Mouse (Mus musculus) embryonic facial prominence, embryonic 10.5 days (tissue): Measurements from ENCODE around the gene Cdhr4. TPM values are rescaled to one million over a fixed set of nuclear protein-coding genes. Genes with fewer than 3 reads are reported as not detected.

Source experiments
- DNase-seq: peaks from one replicate; pipeline ENCODE4 v3.0.0-alpha.2; 2017; ENCODE audit warnings: low spot score
- H3K27ac ChIP-seq: fragments of 300-500 bp; sonication (generic); replicated peaks from 2 replicates; pipeline ENCODE4 v1.5.1; 2016; ENCODE audit warnings: mild to moderate bottlenecking
- H3K27me3 ChIP-seq: fragments of 300-500 bp; sonication (generic); replicated peaks from 2 replicates; pipeline ENCODE4 v1.6.1; 2016; ENCODE audit warnings: low read depth, mild to moderate bottlenecking; ENCODE audit not compliant: poor library complexity, severe bottlenecking
- H3K36me3 ChIP-seq: fragments of 300-500 bp; sonication (generic); replicated peaks from 2 replicates; pipeline ENCODE4 v1.6.1; 2016; ENCODE audit warnings: mild to moderate bottlenecking, moderate library complexity
- H3K4me1 ChIP-seq: fragments of 300-500 bp; sonication (generic); 2 replicates; pipeline ENCODE4 v1.6.1; 2016
- H3K4me3 ChIP-seq: fragments of 300-500 bp; sonication (generic); 2 replicates; pipeline ENCODE4 v1.5.1; 2016; ENCODE audit warnings: mild to moderate bottlenecking, moderate library complexity
- H3K9me3 ChIP-seq: fragments of 300-500 bp; sonication (generic); 2 replicates; pipeline ENCODE4 v1.6.1; 2016; ENCODE audit warnings: mild to moderate bottlenecking
- WGBS: fragments of 180-500 bp; shearing (Covaris S2); methylation state at CpG from one replicate; pipeline ENCODE4 v1.1.7; 2016; 5-methylcytosine and 5-hydroxymethylcytosine counted together
- polyA plus RNA-seq: library from polyadenylated mRNA; unstranded; fragments of >200 nt; fragmentation: Nextera tagmentation; extraction: Ambion mirVana; gene quantifications from 2 replicates; pipeline ENCODE4 v1.2.1, GENCODE M21; 2016

Gene Cdhr4
- polyA plus RNA-seq, 1 experiment from 2014 or later, result 6.5 TPM

GRCm38 (mm10) chr9:108035331-108036156 is 43.2 kb downstream of the Cdhr4 start:
- 96% methylated on average over 2 of the region's 2 CpGs for WGBS
- Histone ChIP-seq H3K4me1 (no peaks in the 10 kb centered on the region), H3K36me3 (peaks cover 86% of the 10 kb centered on the region)

GRCm38 (mm10) chr9:108044751-108045492 is 52.6 kb downstream of the Cdhr4 start:
- H3K36me3 ChIP-seq, result peaks cover 69% of the 10 kb centered on the region
- H3K9me3 ChIP-seq, result no peaks in the 10 kb centered on the region
- H3K27ac ChIP-seq, result no peak overlapping the region
- peaks cover 21% of the 10 kb centered on the region for H3K4me1 ChIP-seq
- DNase-seq, result no peak
- H3K4me3 ChIP-seq, result no peak overlapping the region
- 94% methylated on average over 8 of the region's 8 CpGs for WGBS
- H3K27me3 ChIP-seq, result no peaks in the 10 kb centered on the region

More at GRCm38 (mm10) chr9:108035331-108036156, 43.2 kb downstream of the Cdhr4 start:
- Histone ChIP-seq H3K27ac (no peak overlapping the region), H3K4me3 (no peak overlapping the region), H3K9me3 (no peaks in the 10 kb centered on the region), H3K27me3 (no peaks in the 10 kb centered on the region)
- no peak for DNase-seq

- no peak for DNase-seq
- Histone ChIP-seq H3K27ac (no peak overlapping the region), H3K4me3 (0 out of 2 replicates have a peak overlapping the region, but pooled peaks have one; percentile 16), H3K4me1 (peaks cover 23% of the 10 kb centered on the region), H3K9me3 (no peaks in the 10 kb centered on the region), H3K36me3 (peaks cover 68% of the 10 kb centered on the region), H3K27me3 (no peaks in the 10 kb centered on the region)
- WGBS, result 90% methylated on average over 4 of the region's 4 CpGs
Observed at GRCm38 (mm10) chr9:108046582-108046981, 54.3 kb downstream of the Cdhr4 start.

DNA sequence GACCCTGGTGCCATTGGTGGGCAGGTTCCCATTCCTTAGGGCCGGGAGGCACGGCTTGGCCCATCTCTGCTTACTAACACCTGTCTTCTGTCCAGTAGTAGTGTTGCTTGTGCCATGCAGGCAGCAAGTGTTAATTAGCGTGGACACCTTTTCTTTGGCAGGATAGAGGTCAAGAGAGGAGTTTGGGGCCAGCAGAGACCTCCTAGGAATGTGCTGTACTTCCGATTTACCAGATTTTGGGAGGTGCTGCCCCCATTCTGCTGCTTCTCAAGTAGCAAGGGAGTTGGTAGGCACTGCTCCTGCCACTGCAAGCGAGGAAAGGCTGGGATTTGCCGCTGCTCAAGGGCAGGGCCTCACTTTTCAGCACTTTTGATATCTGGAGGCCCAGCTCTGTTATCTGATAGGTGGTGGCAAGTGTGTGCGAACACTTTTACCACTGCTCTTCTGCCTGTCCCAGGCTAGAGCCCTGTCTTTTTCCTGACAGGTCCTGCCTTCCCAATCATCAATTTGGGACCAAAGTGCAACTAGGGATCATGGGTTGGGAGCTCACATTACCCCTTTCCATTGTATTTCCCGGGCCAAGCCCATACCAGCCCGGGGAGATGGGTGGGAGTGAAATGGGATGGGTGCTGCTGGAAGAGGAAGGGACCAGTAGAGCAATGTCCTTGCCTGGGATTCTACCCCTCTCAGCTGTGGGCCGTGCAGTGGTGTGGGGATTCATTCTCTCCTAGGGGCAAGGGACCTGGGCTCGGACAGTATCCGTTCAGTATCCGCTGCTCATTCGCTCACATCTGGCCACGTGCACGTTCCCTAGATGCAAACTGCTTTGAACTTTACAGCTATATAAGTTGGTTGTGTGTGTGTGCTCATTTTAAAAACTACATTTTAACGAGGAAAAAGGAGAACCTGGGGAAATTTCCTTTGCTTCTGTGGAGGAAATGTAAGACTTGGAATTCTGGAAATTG is 55.6 kb downstream of the Cdhr4 start:
- Histone ChIP-seq H3K9me3 (no peaks in the 10 kb centered on the region), H3K4me3 (peak overlapping the region; percentile 87), H3K4me1 (peaks cover 33% of the 10 kb centered on the region), H3K27me3 (no peaks in the 10 kb centered on the region), H3K27ac (no peak overlapping the region; the same call in 1 of the 2 replicates), H3K36me3 (peaks cover 64% of the 10 kb centered on the region)
- 49% methylated on average over 17 of the region's 17 CpGs for WGBS
- DNase-seq, result no peak

GRCm38 (mm10) chr9:108048566-108048955 is 56.3 kb downstream of the Cdhr4 start:
- Histone ChIP-seq H3K4me1 (peaks cover 39% of the 10 kb centered on the region), H3K9me3 (no peaks in the 10 kb centered on the region), H3K36me3 (peaks cover 62% of the 10 kb centered on the region), H3K27ac (peak overlapping the region; percentile 82), H3K27me3 (no peaks in the 10 kb centered on the region), H3K4me3 (peak overlapping the region; percentile 87)
- DNase-seq, result no peak
- 2% methylated on average over 19 of the region's 19 CpGs for WGBS

- DNase-seq, result peak; percentile 97
- Histone ChIP-seq H3K27me3 (no peaks in the 10 kb centered on the region), H3K36me3 (peaks cover 65% of the 10 kb centered on the region), H3K9me3 (no peaks in the 10 kb centered on the region), H3K4me1 (peaks cover 42% of the 10 kb centered on the region), H3K27ac (peak within 1 kb of the TSS; percentile 82), H3K4me3 (peak within 1 kb of the TSS; percentile 87)
- WGBS, result under 1% methylated on average over 39 of the region's 39 CpGs
Observed at GRCm38 (mm10) chr9:108049016-108049455, 56.7 kb downstream of the Cdhr4 start, which contains the start of gene Gmppb. Gene Gmppb (plus strand): TSS chr9:108049242.

Other genes with a start within 250 kb of the Cdhr4 start
- gene Rbm5, start 221.5 kb upstream of the Cdhr4 start, polyA plus RNA-seq, result 200 and 206 TPM in 2 replicates
- 114 and 116 TPM in 2 replicates for gene Rbm6, start 119.3 kb upstream of the Cdhr4 start, polyA plus RNA-seq
- 12.2 and 12.7 TPM in 2 replicates for gene Mon1a, start 104.3 kb upstream of the Cdhr4 start, polyA plus RNA-seq
- 0.65 and 1.1 TPM in 2 replicates for gene Mst1r, start 85.6 kb upstream of the Cdhr4 start, polyA plus RNA-seq
- not detected in 2 replicates for gene Actl11, start 64.0 kb upstream of the Cdhr4 start, polyA plus RNA-seq
- 7.6 and 7.9 TPM in 2 replicates for gene Camkv, start 56.8 kb upstream of the Cdhr4 start, polyA plus RNA-seq
- 38.8 and 41.5 TPM in 2 replicates for gene Traip, start 42.4 kb upstream of the Cdhr4 start, polyA plus RNA-seq
- 10.3 and 11.9 TPM in 2 replicates for gene Uba7, start 17.0 kb upstream of the Cdhr4 start, polyA plus RNA-seq
- 2.9 and 4.4 TPM in 2 replicates for gene Gm20661, start 9.4 kb upstream of the Cdhr4 start, polyA plus RNA-seq
- 99.3 and 112 TPM in 2 replicates for gene Inka1, start 6.6 kb upstream of the Cdhr4 start, polyA plus RNA-seq
- gene Gm20662, start 3.9 kb downstream of the Cdhr4 start, polyA plus RNA-seq, result 0.41 and 0.52 TPM in 2 replicates
- gene Ip6k1, start 10.0 kb downstream of the Cdhr4 start, polyA plus RNA-seq, result 57.1 and 57.3 TPM in 2 replicates
- 23.3 and 26.1 TPM in 2 replicates for gene Gmppb, start 56.7 kb downstream of the Cdhr4 start, polyA plus RNA-seq
- 2.7 and 2.8 TPM in 2 replicates for gene Amigo3, start 60.7 kb downstream of the Cdhr4 start, polyA plus RNA-seq
- 0.43 and 0.69 TPM in 2 replicates for gene Mst1, start 87.9 kb downstream of the Cdhr4 start, polyA plus RNA-seq
- gene Rnf123, start 90.8 kb downstream of the Cdhr4 start, polyA plus RNA-seq, result 32.7 and 34.1 TPM in 2 replicates
- 68.3 and 72.8 TPM in 2 replicates for gene Apeh, start 102.1 kb downstream of the Cdhr4 start, polyA plus RNA-seq
- gene Bsn, start 197.9 kb downstream of the Cdhr4 start, polyA plus RNA-seq, result 1.4 and 1.7 TPM in 2 replicates